Mouse (Mus musculus): ENCODE measurements at regions not wholly inside any gene's neighbourhood (a gene's known extent, or its start where the extent isn't known, plus 50 kb on each side); places are given as distances from the start of the nearest gene placed in this dataset.

GRCm38 (mm10) chr7:138620896-138621655, 223.5 kb upstream of the Tcerg1l start:
- Histone ChIP-seq H3K4me3 (no peak overlapping the region), H3K36me3 (replicated peaks) (no peaks in the 10 kb centered on the region), H3K27me3 (replicated peaks; ENCODE audit: low read depth, poor library complexity, severe bottlenecking) (no peaks in the 10 kb centered on the region), H3K27ac (replicated peaks) (no peak overlapping the region), H3K4me1 (no peaks in the 10 kb centered on the region), H3K9me3 (no peaks in the 10 kb centered on the region)
- WGBS: 92% methylated on average over 10 of the region's 10 CpGs
- no peak for DNase-seq (ENCODE audit: low spot score)

GRCm38 (mm10) chr7:138620080-138620684, 222.7 kb upstream of the Tcerg1l start:
- no peak for DNase-seq (ENCODE audit: low spot score)
- Histone ChIP-seq H3K4me3 (no peak overlapping the region), H3K27ac (replicated peaks) (no peak overlapping the region), H3K9me3 (no peaks in the 10 kb centered on the region), H3K36me3 (replicated peaks) (no peaks in the 10 kb centered on the region), H3K27me3 (replicated peaks; ENCODE audit: low read depth, poor library complexity, severe bottlenecking) (no peaks in the 10 kb centered on the region), H3K4me1 (no peaks in the 10 kb centered on the region)
- WGBS: 67% methylated on average over 5 of the region's 5 CpGs

- no peak for DNase-seq (ENCODE audit: low spot score)
- H3K36me3 ChIP-seq (replicated peaks): no peaks in the 10 kb centered on the region
- H3K4me1 ChIP-seq: no peaks in the 10 kb centered on the region
- H3K4me3 ChIP-seq: no peak overlapping the region
- 71% methylated on average over 2 of the region's 2 CpGs for WGBS
- H3K27me3 ChIP-seq (replicated peaks; ENCODE audit: low read depth, poor library complexity, severe bottlenecking): no peaks in the 10 kb centered on the region
- H3K9me3 ChIP-seq: no peaks in the 10 kb centered on the region
- H3K27ac ChIP-seq (replicated peaks): no peak overlapping the region
Measured at GRCm38 (mm10) chr7:138616468-138616867, 218.9 kb upstream of the Tcerg1l start.

- no peaks in the 10 kb centered on the region for H3K27me3 ChIP-seq (replicated peaks; ENCODE audit: low read depth, poor library complexity, severe bottlenecking)
- no peak overlapping the region for H3K27ac ChIP-seq (replicated peaks)
- no peak overlapping the region for H3K4me3 ChIP-seq
- no peaks in the 10 kb centered on the region for H3K36me3 ChIP-seq (replicated peaks)
- H3K4me1 ChIP-seq: peaks cover 5% of the 10 kb centered on the region
- WGBS: 91% methylated on average over 3 of the region's 3 CpGs
- H3K9me3 ChIP-seq: no peaks in the 10 kb centered on the region
- no peak for DNase-seq (ENCODE audit: low spot score)
Measured at GRCm38 (mm10) chr7:138609605-138610004, 212.1 kb upstream of the Tcerg1l start.

GRCm38 (mm10) chr7:138609124-138609523, 211.6 kb upstream of the Tcerg1l start:
- WGBS: 92% methylated on average over 4 of the region's 4 CpGs
- Histone ChIP-seq H3K4me1 (peaks cover 5% of the 10 kb centered on the region), H3K36me3 (replicated peaks) (no peaks in the 10 kb centered on the region), H3K27me3 (replicated peaks; ENCODE audit: low read depth, poor library complexity, severe bottlenecking) (no peaks in the 10 kb centered on the region), H3K9me3 (no peaks in the 10 kb centered on the region), H3K4me3 (no peak overlapping the region), H3K27ac (replicated peaks) (no peak overlapping the region)
- no peak for DNase-seq (ENCODE audit: low spot score)

- Histone ChIP-seq H3K36me3 (replicated peaks) (no peaks in the 10 kb centered on the region), H3K27me3 (replicated peaks; ENCODE audit: low read depth, poor library complexity, severe bottlenecking) (no peaks in the 10 kb centered on the region), H3K4me3 (no peak overlapping the region), H3K27ac (replicated peaks) (no peak overlapping the region), H3K4me1 (peaks cover 13% of the 10 kb centered on the region), H3K9me3 (no peaks in the 10 kb centered on the region)
- 84% methylated on average over 11 of the region's 11 CpGs for WGBS
- DNase-seq (ENCODE audit: low spot score): no peak
Measured at GRCm38 (mm10) chr7:138606363-138606964, 208.9 kb upstream of the Tcerg1l start.

GRCm38 (mm10) chr7:138605923-138606322, 208.4 kb upstream of the Tcerg1l start:
- Histone ChIP-seq H3K9me3 (no peaks in the 10 kb centered on the region), H3K4me1 (peaks cover 19% of the 10 kb centered on the region), H3K4me3 (no peak overlapping the region), H3K27ac (replicated peaks) (no peak overlapping the region), H3K36me3 (replicated peaks) (no peaks in the 10 kb centered on the region), H3K27me3 (replicated peaks; ENCODE audit: low read depth, poor library complexity, severe bottlenecking) (no peaks in the 10 kb centered on the region)
- no peak for DNase-seq (ENCODE audit: low spot score)

- no peaks in the 10 kb centered on the region for H3K9me3 ChIP-seq
- H3K36me3 ChIP-seq (replicated peaks): no peaks in the 10 kb centered on the region
- DNase-seq (ENCODE audit: low spot score): no peak
- H3K4me1 ChIP-seq: peaks cover 19% of the 10 kb centered on the region
- no peak overlapping the region for H3K4me3 ChIP-seq
- H3K27ac ChIP-seq (replicated peaks): no peak overlapping the region
- WGBS: 66% methylated on average over 4 of the region's 4 CpGs
- H3K27me3 ChIP-seq (replicated peaks; ENCODE audit: low read depth, poor library complexity, severe bottlenecking): no peaks in the 10 kb centered on the region
Measured at GRCm38 (mm10) chr7:138601749-138602148, 204.2 kb upstream of the Tcerg1l start.

GRCm38 (mm10) chr7:138593344-138593743, 195.8 kb upstream of the Tcerg1l start:
- no peak for DNase-seq (ENCODE audit: low spot score)
- 87% methylated on average over 2 of the region's 2 CpGs for WGBS
- H3K9me3 ChIP-seq: no peaks in the 10 kb centered on the region

GRCm38 (mm10) chr7:138567352-138567751, 169.8 kb upstream of the Tcerg1l start:
- no peak for DNase-seq (ENCODE audit: low spot score)
- Histone ChIP-seq H3K27me3 (replicated peaks; ENCODE audit: low read depth, poor library complexity, severe bottlenecking) (no peaks in the 10 kb centered on the region), H3K36me3 (replicated peaks) (no peaks in the 10 kb centered on the region), H3K4me3 (no peak overlapping the region), H3K4me1 (no peaks in the 10 kb centered on the region), H3K9me3 (no peaks in the 10 kb centered on the region), H3K27ac (replicated peaks) (no peak overlapping the region)
- WGBS: 75% methylated on average over 3 of the region's 3 CpGs

More at GRCm38 (mm10) chr7:138593344-138593743, 195.8 kb upstream of the Tcerg1l start:
- Histone ChIP-seq H3K4me3 (no peak overlapping the region), H3K27ac (replicated peaks) (no peak overlapping the region), H3K27me3 (replicated peaks; ENCODE audit: low read depth, poor library complexity, severe bottlenecking) (no peaks in the 10 kb centered on the region), H3K36me3 (replicated peaks) (no peaks in the 10 kb centered on the region), H3K4me1 (no peaks in the 10 kb centered on the region)

GRCm38 (mm10) chr7:138551629-138552028, 154.1 kb upstream of the Tcerg1l start:
- 91% methylated on average over 10 of the region's 10 CpGs for WGBS
- H3K4me3 ChIP-seq: no peak overlapping the region
- no peaks in the 10 kb centered on the region for H3K27me3 ChIP-seq (replicated peaks; ENCODE audit: low read depth, poor library complexity, severe bottlenecking)

GRCm38 (mm10) chr7:138547881-138548280, 150.4 kb upstream of the Tcerg1l start:
- H3K36me3 ChIP-seq (replicated peaks): no peaks in the 10 kb centered on the region
- H3K4me3 ChIP-seq: no peak overlapping the region
- H3K27ac ChIP-seq (replicated peaks): no peak overlapping the region
- no peaks in the 10 kb centered on the region for H3K9me3 ChIP-seq
- no peaks in the 10 kb centered on the region for H3K27me3 ChIP-seq (replicated peaks; ENCODE audit: low read depth, poor library complexity, severe bottlenecking)
- 78% methylated on average over 7 of the region's 7 CpGs for WGBS
- DNase-seq (ENCODE audit: low spot score): no peak
- peaks cover 7% of the 10 kb centered on the region; the same call in 1 of the 2 replicates for H3K4me1 ChIP-seq

More at GRCm38 (mm10) chr7:138551629-138552028, 154.1 kb upstream of the Tcerg1l start:
- H3K36me3 ChIP-seq (replicated peaks): no peaks in the 10 kb centered on the region
- DNase-seq (ENCODE audit: low spot score): no peak
- H3K4me1 ChIP-seq: peaks cover 7% of the 10 kb centered on the region; the same call in 1 of the 2 replicates
- no peak overlapping the region for H3K27ac ChIP-seq (replicated peaks)
- no peaks in the 10 kb centered on the region for H3K9me3 ChIP-seq
